Mouse (Mus musculus) adrenal gland, postnatal 10 days (tissue): ENCODE data around the gene Blvrb. TPM values are rescaled to one million over a fixed set of nuclear protein-coding genes. Genes with fewer than 3 reads are reported as not detected.

ENCODE experiments used
- DNase-seq: peaks from one replicate; pipeline ENCODE4 v3.0.0; 2021; ENCODE audit warnings: mixed read lengths
- long read RNA-seq, 2 experiments: library from polyadenylated mRNA; stranded (forward); transcript quantifications; one replicate each; pipeline ENCODE4 v2.0.0; 2021
- total RNA-seq, 2 experiments: library from RNA; stranded (reverse); gene quantifications; 2 replicates each; pipeline ENCODE4 v1.2.3; 2021

Blvrb gene
- 10 to 100 TPM; 83.4 TPM for total RNA-seq
- long read RNA-seq, experiment 1, transcript Blvrb-201 (5 exons, 1,028 nt) = major isoform, 113 of 119 reads
- long read RNA-seq, experiment 1, partial matches to known transcripts = 4 of 119 reads
- long read RNA-seq, experiment 1, other reads (novel, unspliced or antisense) = 1 of 119 reads
- long read RNA-seq, experiment 2, transcript Blvrb-201 (5 exons, 1,028 nt) = major isoform, 59 of 63 reads
- long read RNA-seq, experiment 2, partial matches to known transcripts = 2 of 63 reads
- long read RNA-seq, experiment 2, other reads (novel, unspliced or antisense) = 1 of 63 reads

- DNase-seq = peak; percentile 98
Measured at GRCm38 (mm10) chr7:27447419-27448286, at the start of gene Blvrb, which contains the start of gene Sptbn4. Gene Blvrb (plus strand): TSS chr7:27447978. Gene Sptbn4 (minus strand): TSS chr7:27447686.

- DNase-seq = no peak
Measured at GRCm38 (mm10) chr7:27400545-27400944, 47.2 kb upstream of the Blvrb start.

- peak; percentile 78 for DNase-seq
Measured at GRCm38 (mm10) chr7:27402675-27403074, 45.1 kb upstream of the Blvrb start.

- no peak for DNase-seq
Measured at GRCm38 (mm10) chr7:27404203-27404942, 43.4 kb upstream of the Blvrb start.

- no peak for DNase-seq
Measured at GRCm38 (mm10) chr7:27406481-27406880, 41.3 kb upstream of the Blvrb start.

- DNase-seq = no peak
Measured at GRCm38 (mm10) chr7:27407816-27408215, 40.0 kb upstream of the Blvrb start.

GRCm38 (mm10) chr7:27408379-27409176, 39.2 kb upstream of the Blvrb start:
- DNase-seq = peak; percentile 89

GRCm38 (mm10) chr7:27417151-27417550, 30.6 kb upstream of the Blvrb start:
- DNase-seq = no peak

GRCm38 (mm10) chr7:27419101-27419500, 28.7 kb upstream of the Blvrb start:
- DNase-seq = no peak

GRCm38 (mm10) chr7:27423556-27424326, 24.0 kb upstream of the Blvrb start:
- DNase-seq = no peak

- no peak for DNase-seq
Measured at GRCm38 (mm10) chr7:27427387-27427786, 20.4 kb upstream of the Blvrb start.

GRCm38 (mm10) chr7:27428002-27428401, 19.8 kb upstream of the Blvrb start:
- DNase-seq = no peak

- DNase-seq = no peak
Measured at GRCm38 (mm10) chr7:27429135-27429534, 18.6 kb upstream of the Blvrb start.

GRCm38 (mm10) chr7:27433349-27433748, 14.4 kb upstream of the Blvrb start:
- no peak for DNase-seq

GRCm38 (mm10) chr7:27433794-27434193, 14.0 kb upstream of the Blvrb start:
- no peak for DNase-seq

GRCm38 (mm10) chr7:27437544-27437943, 10.2 kb upstream of the Blvrb start:
- DNase-seq = peak; percentile 29

GRCm38 (mm10) chr7:27440014-27440413, 7.8 kb upstream of the Blvrb start:
- DNase-seq = no peak

- DNase-seq = no peak
Measured at GRCm38 (mm10) chr7:27446051-27446450, 1.7 kb upstream of the Blvrb start.

GRCm38 (mm10) chr7:27446521-27447418, 1.0 kb upstream of the Blvrb start:
- peak; percentile 34 for DNase-seq
